In the genomic region with DNA sequence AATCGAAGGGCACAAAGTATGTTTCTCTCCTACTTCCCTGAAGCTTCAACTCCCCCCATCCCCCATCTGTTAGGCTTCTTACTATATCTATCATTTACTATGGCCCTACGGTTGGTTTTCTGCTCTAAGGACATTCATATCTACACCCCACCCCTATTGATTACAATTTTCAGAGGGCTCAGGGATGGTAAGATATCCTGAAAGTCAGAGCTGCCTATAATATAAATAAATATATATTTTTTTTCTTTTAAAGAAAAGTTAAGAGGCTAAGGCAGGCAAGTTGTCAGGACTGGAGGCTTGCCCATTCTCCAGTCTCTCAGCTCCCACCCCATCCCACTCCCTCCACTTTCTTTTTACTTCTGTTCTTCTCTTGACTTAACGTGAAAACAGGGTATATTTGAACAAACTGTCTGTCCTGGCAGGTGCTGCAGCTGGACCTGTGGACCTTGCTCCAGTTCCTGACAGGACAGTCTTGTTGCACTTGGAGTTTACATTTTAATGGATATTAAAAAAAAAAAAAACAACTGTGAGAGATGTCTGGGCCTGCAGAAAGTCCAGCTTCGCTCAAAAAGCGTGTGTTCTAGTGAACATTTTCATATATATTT, we compare ENCODE assay signal across 19 mouse cellular contexts. TPM values are rescaled to one million over a fixed set of nuclear protein-coding genes. Genes with fewer than 3 reads are reported as not detected.
DNase-seq lines count a peak whose midpoint lies in the region; ATAC-seq and TF ChIP-seq lines count a peak whose summit lies in the region.
"Had no signal": no experiment of that assay in that cellular context is flagged by ENCODE, and none has a peak within 500 bp of the region (broad histone marks: within the 10 kb centered on the region; RNA-seq: fewer than 3 reads in every experiment).

No protein-coding gene starts in this region.

- no peak for TF ChIP-seq EP300 in lung, postnatal 0 days (IDR thresholded peaks at IDR 0.05)
- TF ChIP-seq EP300 in heart, adult 2 months (IDR thresholded peaks at IDR 0.05; ENCODE audit: insufficient read depth, low read depth, low read length): no peak

- H3K27ac ChIP-seq in lung, postnatal 0 days (ENCODE audit: low read length): peak overlapping the region; percentile 84
- H3K27ac ChIP-seq in neural tube, embryonic 11.5 days (ENCODE audit: low read depth, low read length): peak overlapping the region; percentile 100
- H3K27ac ChIP-seq in heart, adult 2 months: no peak overlapping the region
- H3K27ac ChIP-seq: embryonic facial prominence, embryonic 15.5 days; limb, embryonic 12.5 days; midbrain, embryonic 15.5 days had no signal

- no peak overlapping the region for H3K4me3 ChIP-seq in lung, postnatal 0 days (ENCODE audit: low read depth, low read length)
- H3K4me3 ChIP-seq in lung, adult 2 months (replicated peaks; ENCODE audit: extremely low read depth, low read depth, low read length): no peak overlapping the region
- H3K4me3 ChIP-seq in neural tube, embryonic 11.5 days (ENCODE audit: low read depth, low read length): peak overlapping the region; percentile 41
- no peak overlapping the region for H3K4me3 ChIP-seq in heart, adult 2 months
- H3K4me3 ChIP-seq: embryonic facial prominence, embryonic 15.5 days; limb, embryonic 12.5 days; midbrain, embryonic 15.5 days had no signal

- DNase-seq in lung, postnatal 0 days (ENCODE audit: low spot score): no peak
- no peak for DNase-seq in lung, adult 2 months
- DNase-seq in kidney, adult 18-20 months: peak; percentile 46
- peak; percentile 34 for DNase-seq in neural tube, embryonic 11.5 days (ENCODE audit: low spot score)
- no peak for DNase-seq in left cerebral cortex, postnatal 4 days
- DNase-seq in heart, adult 2 months: no peak
- DNase-seq in layer of hippocampus, adult 9-10 months (ENCODE audit: low spot score): no peak
- DNase-seq: cerebellum, postnatal 25 days; forebrain, postnatal 0 days; layer of hippocampus, adult 9-11 months; lung, postnatal 36 days; spleen, adult 18-20 months; thymus, adult 2 months had no signal

- H3K36me3 ChIP-seq in lung, postnatal 0 days (ENCODE audit: insufficient read depth, low read length): no peaks in the 10 kb centered on the region
- peaks cover 5% of the 10 kb centered on the region for H3K36me3 ChIP-seq in neural tube, embryonic 11.5 days (ENCODE audit: control insufficient read depth, insufficient read depth, low read length)
- H3K36me3 ChIP-seq in heart, adult 2 months (ENCODE audit: control insufficient read depth, insufficient read depth, low read length): no peaks in the 10 kb centered on the region
- H3K36me3 ChIP-seq: embryonic facial prominence, embryonic 15.5 days; limb, embryonic 12.5 days; midbrain, embryonic 15.5 days had no signal

- 51% methylated on average over 5 of the region's 5 CpGs for WGBS in lung, postnatal 0 days
- 69% methylated on average over 5 of the region's 5 CpGs for WGBS in lung, adult 2 months
- 31% methylated on average over 5 of the region's 5 CpGs for WGBS in neural tube, embryonic 11.5 days
- WGBS in heart, adult 2 months: 67% methylated on average over 5 of the region's 5 CpGs

- no peak for TF ChIP-seq POLR2A in lung, adult 2 months (IDR thresholded peaks at IDR 0.05; ENCODE audit: borderline replicate concordance, extremely low read depth, low read depth, low read length)
- no peak for TF ChIP-seq POLR2A in heart, adult 2 months (IDR thresholded peaks at IDR 0.05; ENCODE audit: insufficient read depth, low read depth, low read length)

- no peaks in the 10 kb centered on the region for H3K79me2 ChIP-seq in heart, adult 2 months (replicated peaks; ENCODE audit: control insufficient read depth, insufficient read depth, low read length)

- no peak overlapping the region for H3K9ac ChIP-seq in lung, postnatal 0 days (replicated peaks; ENCODE audit: low read depth)
- H3K9ac ChIP-seq in neural tube, embryonic 11.5 days (ENCODE audit: low read length): peak overlapping the region; percentile 99
- no peak overlapping the region for H3K9ac ChIP-seq in heart, adult 2 months (ENCODE audit: low read depth, low read length)
- H3K9ac ChIP-seq: embryonic facial prominence, embryonic 15.5 days; forebrain, postnatal 0 days; limb, embryonic 12.5 days; midbrain, embryonic 15.5 days had no signal

- no peak for ATAC-seq in lung, postnatal 0 days
- ATAC-seq in neural tube, embryonic 11.5 days (ENCODE audit: insufficient read depth, low FRiP score, low TSS enrichment): no peak
- ATAC-seq: CD4-positive, CD25-positive, alpha-beta regulatory T cell, adult 4 months; forebrain, postnatal 0 days; midbrain, embryonic 15.5 days had no signal

- H3K4me2 ChIP-seq in lung, postnatal 0 days (replicated peaks; ENCODE audit: low read depth, low read length): no peak overlapping the region
- H3K4me2 ChIP-seq in neural tube, embryonic 11.5 days (ENCODE audit: low read depth): peak overlapping the region; percentile 100
- H3K4me2 ChIP-seq: embryonic facial prominence, embryonic 15.5 days; midbrain, embryonic 15.5 days had no signal

- no peaks in the 10 kb centered on the region for H3K9me3 ChIP-seq in lung, postnatal 0 days (ENCODE audit: low read length)
- H3K9me3 ChIP-seq in neural tube, embryonic 11.5 days (ENCODE audit: control insufficient read depth, low read length): no peaks in the 10 kb centered on the region
- H3K9me3 ChIP-seq: embryonic facial prominence, embryonic 15.5 days; limb, embryonic 12.5 days; midbrain, embryonic 15.5 days had no signal

- TF ChIP-seq CTCF in lung, postnatal 0 days (IDR thresholded peaks at IDR 0.05): no peak
- no peak for TF ChIP-seq CTCF in lung, adult 2 months (IDR thresholded peaks at IDR 0.05; ENCODE audit: insufficient read depth, low read length)
- no peak for TF ChIP-seq CTCF in heart, adult 2 months (IDR thresholded peaks at IDR 0.05)

- intact Hi-C loops in left cerebral cortex, postnatal 4 days (cut with DNase I): no loop called here
- intact Hi-C loops in heart, adult 2 months (cut with DNase I): no loop called here

- H3K4me1 ChIP-seq in lung, postnatal 0 days (ENCODE audit: insufficient read depth, low read depth, low read length): peaks cover 3% of the 10 kb centered on the region; the same call in 1 of the 2 replicates
- H3K4me1 ChIP-seq in lung, adult 2 months (ENCODE audit: control insufficient read depth, insufficient read depth, low read length): 0 out of 2 replicates have a peak, but pooled peaks cover 5% of the 10 kb centered on the region
- peaks cover 79% of the 10 kb centered on the region for H3K4me1 ChIP-seq in neural tube, embryonic 11.5 days (ENCODE audit: control insufficient read depth, insufficient read depth, low read length)
- H3K4me1 ChIP-seq in heart, adult 2 months (ENCODE audit: control insufficient read depth, insufficient read depth, low read length): no peaks in the 10 kb centered on the region

- H3K27me3 ChIP-seq in lung, postnatal 0 days (replicated peaks; ENCODE audit: insufficient read depth, low read length): peaks cover 21% of the 10 kb centered on the region; the same call in 1 of the 2 replicates
- H3K27me3 ChIP-seq in neural tube, embryonic 11.5 days (ENCODE audit: control insufficient read depth, insufficient read depth, low read length): no peaks in the 10 kb centered on the region
- H3K27me3 ChIP-seq in heart, adult 2 months (ENCODE audit: control insufficient read depth, insufficient read depth, low read length): peaks cover 10% of the 10 kb centered on the region

RNA-seq across cellular contexts. Expression of gene Hoxb2, which starts 3.3 kb away (rescaled TPM):
- polyA plus RNA-seq in lung, postnatal 0 days (2015; fragmentation: Nextera tagmentation; extraction: Ambion mirVana): 16.5 and 16.9 TPM in 2 replicates
- 19.7 and 24.7 TPM in 2 replicates for polyA plus RNA-seq in lung, adult 2 months (2012; rRNA removed)
- 88.2 and 89.0 TPM in 2 replicates for polyA plus RNA-seq in neural tube, embryonic 11.5 days (2014; fragmentation: Nextera tagmentation; extraction: Ambion mirVana)
- total RNA-seq in left cerebral cortex, postnatal 4 days (2021): not detected
- total RNA-seq in heart, adult 2 months (2021): under 1 TPM; 0.23 to 0.68 TPM
- polyA plus RNA-seq in heart, adult 2 months (2012; rRNA removed): 0.91 and 1.4 TPM in 2 replicates
- total RNA-seq: forebrain, postnatal 0 days had no signal
- polyA plus RNA-seq: forebrain, postnatal 0 days had no signal

RNA-seq across cellular contexts. Expression of gene Hoxb1, which starts 18.5 kb away (rescaled TPM):
- polyA plus RNA-seq in lung, postnatal 0 days (2015; fragmentation: Nextera tagmentation; extraction: Ambion mirVana): not detected in 2 replicates
- not detected in 2 replicates for polyA plus RNA-seq in lung, adult 2 months (2012; rRNA removed)
- polyA plus RNA-seq in neural tube, embryonic 11.5 days (2014; fragmentation: Nextera tagmentation; extraction: Ambion mirVana): 15.7 and 17.2 TPM in 2 replicates
- total RNA-seq in left cerebral cortex, postnatal 4 days (2021): not detected
- total RNA-seq in heart, adult 2 months (2021): not detected
- polyA plus RNA-seq in heart, adult 2 months (2012; rRNA removed): not detected in 2 replicates
- total RNA-seq: adrenal gland, postnatal 14 days; forebrain, postnatal 0 days; heart, postnatal 25 days had no signal
- polyA plus RNA-seq: CD4-positive, CD25-positive, alpha-beta regulatory T cell, adult 4 months; embryonic facial prominence, embryonic 15.5 days; forebrain, postnatal 0 days; limb, embryonic 12.5 days; midbrain, embryonic 15.5 days; thymus, adult 2 months had no signal

RNA-seq across cellular contexts. Expression of gene Hoxb3, which starts 23.9 kb away (rescaled TPM):
- polyA plus RNA-seq in lung, postnatal 0 days (2015; fragmentation: Nextera tagmentation; extraction: Ambion mirVana): 1.5 and 2.2 TPM in 2 replicates
- polyA plus RNA-seq in lung, adult 2 months (2012; rRNA removed): 11.0 and 13.2 TPM in 2 replicates
- polyA plus RNA-seq in neural tube, embryonic 11.5 days (2014; fragmentation: Nextera tagmentation; extraction: Ambion mirVana): 10.3 and 14.2 TPM in 2 replicates
- total RNA-seq in left cerebral cortex, postnatal 4 days (2021): not detected
- total RNA-seq in heart, adult 2 months (2021): under 1 TPM; 0.23 to 0.30 TPM
- polyA plus RNA-seq in heart, adult 2 months (2012; rRNA removed): 0.64 and 0.82 TPM in 2 replicates
- total RNA-seq: forebrain, postnatal 0 days had no signal
- polyA plus RNA-seq: forebrain, postnatal 0 days; midbrain, embryonic 15.5 days had no signal

RNA-seq across cellular contexts. Expression of gene Hoxb4, which starts 29.0 kb away (rescaled TPM):
- 2.6 and 3.0 TPM in 2 replicates for polyA plus RNA-seq in lung, postnatal 0 days (2015; fragmentation: Nextera tagmentation; extraction: Ambion mirVana)
- 9.9 and 12.5 TPM in 2 replicates for polyA plus RNA-seq in lung, adult 2 months (2012; rRNA removed)
- 3.1 and 3.8 TPM in 2 replicates for polyA plus RNA-seq in neural tube, embryonic 11.5 days (2014; fragmentation: Nextera tagmentation; extraction: Ambion mirVana)
- not detected for total RNA-seq in left cerebral cortex, postnatal 4 days (2021)
- under 1 TPM; 0.63 to 0.75 TPM for total RNA-seq in heart, adult 2 months (2021)
- polyA plus RNA-seq in heart, adult 2 months (2012; rRNA removed): 1.00 and 1.1 TPM in 2 replicates
- total RNA-seq: forebrain, postnatal 0 days had no signal
- polyA plus RNA-seq: forebrain, postnatal 0 days; midbrain, embryonic 15.5 days had no signal

RNA-seq across cellular contexts. Expression of gene Hoxb5, which starts 43.9 kb away (rescaled TPM):
- 16.8 and 17.3 TPM in 2 replicates for polyA plus RNA-seq in lung, postnatal 0 days (2015; fragmentation: Nextera tagmentation; extraction: Ambion mirVana)
- 12.1 and 15.6 TPM in 2 replicates for polyA plus RNA-seq in lung, adult 2 months (2012; rRNA removed)
- 49.0 and 49.1 TPM in 2 replicates for polyA plus RNA-seq in neural tube, embryonic 11.5 days (2014; fragmentation: Nextera tagmentation; extraction: Ambion mirVana)
- total RNA-seq in left cerebral cortex, postnatal 4 days (2021): not detected
- under 1 TPM in 1 of 2 experiments, not detected in 1; 0.18 TPM for total RNA-seq in heart, adult 2 months (2021)
- 0.20 and 0.23 TPM in 2 replicates for polyA plus RNA-seq in heart, adult 2 months (2012; rRNA removed)
- total RNA-seq: forebrain, postnatal 0 days had no signal
- polyA plus RNA-seq: CD4-positive, CD25-positive, alpha-beta regulatory T cell, adult 4 months; embryonic facial prominence, embryonic 15.5 days; forebrain, postnatal 0 days had no signal

Comparison
In these comparisons a context has a peak if more than half of its experiments do, and no peak if none do; other contexts are left out.
1. DNase-seq: peak in kidney, adult 18-20 months (single experiment) and neural tube, embryonic 11.5 days (single experiment); none in lung, postnatal 0 days (single experiment), lung, adult 2 months (single experiment), left cerebral cortex, postnatal 4 days (single experiment), heart, adult 2 months (0 of 2) and layer of hippocampus, adult 9-10 months (single experiment).
2. RNA of gene Hoxb1, which starts 18.5 kb away (polyA plus RNA-seq): 15.7 to 17.2 TPM in neural tube, embryonic 11.5 days; not detected in lung, postnatal 0 days, not detected in lung, adult 2 months and not detected in heart, adult 2 months; every median in the first group is over 10 times any median in the second.